Mouse (Mus musculus): ENCODE measurements at regions not wholly inside any gene's neighbourhood (a gene's known extent, or its start where the extent isn't known, plus 50 kb on each side); places are given as distances from the start of the nearest gene placed in this dataset.

DNA sequence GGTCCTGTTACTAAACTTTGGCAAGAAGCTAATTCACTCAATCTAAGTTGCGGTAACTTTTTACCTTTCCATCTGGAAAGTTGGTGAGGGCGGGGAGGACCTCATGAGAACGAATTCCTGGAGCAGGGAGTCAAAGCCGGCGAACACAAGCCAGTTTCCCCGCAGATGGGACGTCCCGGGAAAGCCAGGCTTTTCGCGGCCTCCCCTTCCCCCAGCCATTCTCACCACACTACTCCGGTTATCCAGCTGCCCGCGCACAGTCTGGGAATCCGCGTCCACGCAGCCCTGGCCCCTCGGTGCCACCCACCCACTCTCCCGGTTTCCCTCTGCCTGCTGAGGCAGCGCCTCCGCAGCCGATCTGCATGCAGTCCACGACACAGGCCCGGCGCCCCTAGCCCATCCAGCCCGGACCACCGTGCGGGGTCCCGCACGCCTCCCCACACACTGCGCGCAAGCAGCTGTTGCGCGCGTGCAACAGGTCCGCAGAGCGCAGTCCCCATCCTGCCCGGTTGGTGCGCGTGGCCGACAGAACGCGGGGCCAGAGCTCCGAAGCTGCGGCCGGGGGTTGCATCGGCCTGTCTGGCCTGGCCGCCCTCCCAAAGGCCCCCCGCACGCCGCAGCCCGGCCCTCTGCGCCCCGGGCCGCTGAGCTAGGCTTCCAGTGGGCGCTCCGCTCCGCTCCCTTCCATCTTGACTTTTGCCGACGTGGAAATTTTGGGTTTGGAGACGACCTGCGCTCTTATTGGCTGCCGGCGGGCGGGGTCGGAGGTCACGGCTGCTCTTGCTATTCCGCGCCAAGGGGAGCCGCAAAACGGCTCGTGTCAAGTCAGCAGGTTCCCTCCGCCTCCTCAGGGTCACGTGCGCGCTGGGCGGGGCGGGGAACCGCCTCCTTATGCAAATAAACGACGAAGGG lies 162.0 kb upstream of the Nfe2l3 start:
- TF ChIP-seq POLR2A (IDR thresholded peaks at IDR 0.05; ENCODE audit: insufficient read depth, low read depth, low read length) (no peak), CTCF (IDR thresholded peaks at IDR 0.05; ENCODE audit: insufficient read depth, low read depth, low read length) (no peak)
